Mouse (Mus musculus) erythroblast, embryonic 14.5 days (primary cell): Measurements from ENCODE around the gene Nlrc4.

Experiments used
- GATA1 ChIP-seq: IDR thresholded peaks from 2 replicates; pipeline ENCODE4 v1.6.1; 2012; ENCODE audit warnings: low read length, inconsistent platforms, mixed read lengths
- TAL1 ChIP-seq: IDR thresholded peaks from 3 replicates; pipeline ENCODE4 v1.6.1; 2012; ENCODE audit warnings: low read length, inconsistent platforms, mixed read lengths

- TF ChIP-seq GATA1 (no peak), TAL1 (no peak)
Measured at GRCm38 (mm10) chr17:74457972-74458677, 817 bp downstream of the Nlrc4 start.
